10 mouse cellular contexts compared by ENCODE assay signal in the genomic region with DNA sequence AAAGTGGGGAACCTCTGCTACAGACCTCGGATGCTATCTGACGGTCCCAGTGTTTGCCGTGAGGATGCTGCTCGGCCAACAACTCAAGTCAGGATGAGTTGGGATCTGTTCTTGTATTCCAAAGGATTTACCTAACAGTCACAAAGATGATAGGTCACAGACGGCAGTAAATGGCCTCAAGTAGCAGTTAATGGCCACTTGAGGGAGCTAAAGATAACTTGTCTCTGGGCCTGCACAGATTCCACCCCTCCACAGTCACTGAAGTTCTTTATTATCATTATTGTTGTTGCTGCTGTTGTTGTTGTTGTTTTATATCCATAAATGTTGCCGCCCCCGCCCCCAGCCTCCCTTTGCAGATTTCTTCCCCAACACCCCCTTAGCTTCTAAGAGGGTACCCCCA.
DNase-seq lines count a peak whose midpoint lies in the region; ATAC-seq and TF ChIP-seq lines count a peak whose summit lies in the region.
"Had no signal": no experiment of that assay in that cellular context is flagged by ENCODE, and none has a peak within 500 bp of the region (broad histone marks: within the 10 kb centered on the region; RNA-seq: fewer than 3 reads in every experiment).

No protein-coding gene starts in this region.

- DNase-seq in cerebellum, postnatal 10 days, result peak; percentile 35 to 62
- DNase-seq in cerebellum, postnatal 4 days (ENCODE audit: low spot score in 2 of 2), result no peak
- peak; percentile 8 for DNase-seq in limb, embryonic 14.5 days (ENCODE audit: low spot score)
- DNase-seq in limb, embryonic 10.5 days (ENCODE audit: low spot score), result no peak
- DNase-seq in brain, adult 2 months (ENCODE audit: low read depth, low spot score), result peak; percentile 42
- DNase-seq in c-Kit-positive CD71-positive TER-119-positive erythroid progenitor cells, embryonic 14.5 days (ENCODE audit: low spot score), result no peak
- DNase-seq in layer of hippocampus, postnatal 36 days, result no peak
- DNase-seq: heart, adult 18-20 months had no signal

- H3K36me3 ChIP-seq in limb, embryonic 14.5 days (ENCODE audit: control insufficient read depth, insufficient read depth, low read length), result no peaks in the 10 kb centered on the region
- H3K36me3 ChIP-seq in limb, embryonic 10.5 days, result no peaks in the 10 kb centered on the region
- H3K36me3 ChIP-seq in midbrain, embryonic 15.5 days (replicated peaks), result no peaks in the 10 kb centered on the region
- H3K36me3 ChIP-seq: neural tube, embryonic 13.5 days had no signal

- H3K4me3 ChIP-seq in limb, embryonic 14.5 days (replicated peaks; ENCODE audit: low read length), result no peak overlapping the region
- H3K4me3 ChIP-seq in limb, embryonic 10.5 days, result no peak overlapping the region
- H3K4me3 ChIP-seq in midbrain, embryonic 15.5 days, result no peak overlapping the region
- H3K4me3 ChIP-seq: neural tube, embryonic 13.5 days had no signal

- 38% methylated on average over 7 of the region's 7 CpGs for WGBS in limb, embryonic 14.5 days
- WGBS in limb, embryonic 10.5 days, result 46% methylated on average over 7 of the region's 7 CpGs
- WGBS in midbrain, embryonic 15.5 days, result 48% methylated on average over 7 of the region's 7 CpGs

- H3K4me2 ChIP-seq in limb, embryonic 14.5 days (replicated peaks; ENCODE audit: low read depth, low read length, severe bottlenecking), result no peak overlapping the region
- H3K4me2 ChIP-seq in midbrain, embryonic 15.5 days, result no peak overlapping the region
- H3K4me2 ChIP-seq: neural tube, embryonic 13.5 days had no signal

- H3K4me1 ChIP-seq in limb, embryonic 14.5 days (ENCODE audit: control insufficient read depth, insufficient read depth, low read length), result no peaks in the 10 kb centered on the region
- no peaks in the 10 kb centered on the region for H3K4me1 ChIP-seq in limb, embryonic 10.5 days
- peaks cover 5% of the 10 kb centered on the region; the same call in 1 of the 2 replicates for H3K4me1 ChIP-seq in midbrain, embryonic 15.5 days

- H3K27ac ChIP-seq in limb, embryonic 14.5 days (replicated peaks; ENCODE audit: low read depth, low read length), result no peak overlapping the region
- no peak overlapping the region for H3K27ac ChIP-seq in limb, embryonic 10.5 days
- no peak overlapping the region for H3K27ac ChIP-seq in midbrain, embryonic 15.5 days
- H3K27ac ChIP-seq: neural tube, embryonic 13.5 days had no signal

- no peak overlapping the region for H3K9ac ChIP-seq in limb, embryonic 14.5 days (ENCODE audit: low read depth, low read length, severe bottlenecking)
- no peak overlapping the region for H3K9ac ChIP-seq in midbrain, embryonic 15.5 days
- H3K9ac ChIP-seq: neural tube, embryonic 13.5 days had no signal

- no peaks in the 10 kb centered on the region for H3K27me3 ChIP-seq in limb, embryonic 14.5 days (ENCODE audit: control insufficient read depth, insufficient read depth, low read length)
- H3K27me3 ChIP-seq in limb, embryonic 10.5 days (ENCODE audit: low read depth, poor library complexity, severe bottlenecking), result no peaks in the 10 kb centered on the region
- H3K27me3 ChIP-seq in midbrain, embryonic 15.5 days (replicated peaks), result no peaks in the 10 kb centered on the region
- H3K27me3 ChIP-seq: neural tube, embryonic 13.5 days had no signal

- no peaks in the 10 kb centered on the region for H3K9me3 ChIP-seq in limb, embryonic 14.5 days (ENCODE audit: control insufficient read depth, low read length)
- H3K9me3 ChIP-seq in limb, embryonic 10.5 days (replicated peaks), result no peaks in the 10 kb centered on the region
- H3K9me3 ChIP-seq in midbrain, embryonic 15.5 days, result no peaks in the 10 kb centered on the region
- H3K9me3 ChIP-seq: neural tube, embryonic 13.5 days had no signal

- no peak for ATAC-seq in limb, embryonic 14.5 days (ENCODE audit: low FRiP score, low read depth)
- ATAC-seq in midbrain, embryonic 15.5 days (replicated peaks), result peak; percentile 35; the same call in 1 of the 2 replicates

- no peak for TF ChIP-seq POLR2A in limb, embryonic 14.5 days (IDR thresholded peaks at IDR 0.05; ENCODE audit: borderline replicate concordance, extremely low read depth, insufficient read depth, insufficient read length)

Comparison
In these comparisons a context has a peak if more than half of its experiments do, and no peak if none do; other contexts are left out.
1. DNase-seq: peak in cerebellum, postnatal 10 days (2 of 2), limb, embryonic 14.5 days (single experiment) and brain, adult 2 months (single experiment); none in cerebellum, postnatal 4 days (0 of 2), limb, embryonic 10.5 days (single experiment), c-Kit-positive CD71-positive TER-119-positive erythroid progenitor cells, embryonic 14.5 days (single experiment) and layer of hippocampus, postnatal 36 days (0 of 2).